Mouse (Mus musculus): ENCODE data around the gene Sf1. TPM values are rescaled to one million over a fixed set of nuclear protein-coding genes. Genes with fewer than 3 reads are reported as not detected.

The Sf1 gene
- total and polyA plus RNA-seq, 2 experiments from 2014 or later: 102 to 113 TPM

GRCm38 (mm10) chr19:6361291-6361690 lies 2.2 kb upstream of the Sf1 start:
- no peak overlapping the region for H3K4me3 ChIP-seq (ENCODE audit: low read depth, low read length)
- TF ChIP-seq CTCF (IDR thresholded peaks at IDR 0.05; ENCODE audit: low read depth): no peak
- H3K4me2 ChIP-seq (ENCODE audit: low read depth): no peak overlapping the region
- ATAC-seq (no peak), DNase-seq (no peak)
- no peak overlapping the region for H3K27ac ChIP-seq (ENCODE audit: low read depth, low read length)
- no peaks in the 10 kb centered on the region for H3K27me3 ChIP-seq (ENCODE audit: insufficient read depth, low read length)
- H3K9ac ChIP-seq: no peak overlapping the region
- H3K36me3 ChIP-seq (ENCODE audit: insufficient read depth): peaks cover 7% of the 10 kb centered on the region
- H3K4me1 ChIP-seq (ENCODE audit: insufficient read depth): peaks cover 4% of the 10 kb centered on the region
- no peaks in the 10 kb centered on the region for H3K9me3 ChIP-seq (ENCODE audit: low read length)
- 93% methylated on average over 3 of the region's 3 CpGs for WGBS

- H3K36me3 ChIP-seq (ENCODE audit: insufficient read depth): peaks cover 25% of the 10 kb centered on the region
- no peak for ATAC-seq
- H3K4me3 ChIP-seq (ENCODE audit: low read depth, low read length): peak overlapping the region; percentile 79
- no peak for DNase-seq
- under 1% methylated on average over 11 of the region's 11 CpGs for WGBS
- peak overlapping the region; percentile 31; the same call in 1 of the 2 replicates for H3K9ac ChIP-seq
- peak overlapping the region; percentile 51 for H3K27ac ChIP-seq (ENCODE audit: low read depth, low read length)
- no peaks in the 10 kb centered on the region for H3K9me3 ChIP-seq (ENCODE audit: low read length)
- peak overlapping the region; percentile 52 for H3K4me2 ChIP-seq (ENCODE audit: low read depth)
- no peaks in the 10 kb centered on the region for H3K27me3 ChIP-seq (ENCODE audit: insufficient read depth, low read length)
- no peak for TF ChIP-seq CTCF (IDR thresholded peaks at IDR 0.05; ENCODE audit: low read depth)
- H3K4me1 ChIP-seq (ENCODE audit: insufficient read depth): peaks cover 4% of the 10 kb centered on the region
These were observed 439 bp upstream of the Sf1 start for GRCm38 (mm10) chr19:6363091-6363410.

GRCm38 (mm10) chr19:6364317-6364725 lies 831 bp downstream of the Sf1 start:
- peaks cover 4% of the 10 kb centered on the region for H3K4me1 ChIP-seq (ENCODE audit: insufficient read depth)
- H3K27me3 ChIP-seq (ENCODE audit: insufficient read depth, low read length): no peaks in the 10 kb centered on the region
- H3K36me3 ChIP-seq (ENCODE audit: insufficient read depth): peaks cover 36% of the 10 kb centered on the region
- peak overlapping the region; percentile 99 for H3K27ac ChIP-seq (ENCODE audit: low read depth, low read length)
- H3K9ac ChIP-seq: peak overlapping the region; percentile 96
- TF ChIP-seq CTCF (IDR thresholded peaks at IDR 0.05; ENCODE audit: low read depth): no peak
- H3K4me3 ChIP-seq (ENCODE audit: low read depth, low read length): peak overlapping the region; percentile 79
- ATAC-seq: no peak
- H3K4me2 ChIP-seq (ENCODE audit: low read depth): peak overlapping the region; percentile 65
- DNase-seq: peak; percentile 97
- under 1% methylated on average over 54 of the region's 55 CpGs for WGBS
- H3K9me3 ChIP-seq (ENCODE audit: low read length): no peaks in the 10 kb centered on the region

- Histone ChIP-seq H3K4me3 (ENCODE audit: low read depth, low read length) (peak overlapping the region; percentile 79), H3K4me1 (ENCODE audit: insufficient read depth) (peaks cover 4% of the 10 kb centered on the region), H3K36me3 (ENCODE audit: insufficient read depth) (peaks cover 41% of the 10 kb centered on the region), H3K4me2 (ENCODE audit: low read depth) (peak overlapping the region; percentile 65), H3K27ac (ENCODE audit: low read depth, low read length) (no peak overlapping the region), H3K9me3 (ENCODE audit: low read length) (no peaks in the 10 kb centered on the region), H3K27me3 (ENCODE audit: insufficient read depth, low read length) (no peaks in the 10 kb centered on the region), H3K9ac (peak overlapping the region; percentile 96)
- ATAC-seq: no peak
- TF ChIP-seq CTCF (IDR thresholded peaks at IDR 0.05; ENCODE audit: low read depth): no peak
- 8% methylated on average over 2 of the region's 2 CpGs for WGBS
- no peak for DNase-seq
These were observed 1.4 kb downstream of the Sf1 start for GRCm38 (mm10) chr19:6364842-6365241.

- no peak for ATAC-seq
- Histone ChIP-seq H3K4me1 (ENCODE audit: insufficient read depth) (no peaks in the 10 kb centered on the region), H3K27ac (ENCODE audit: low read depth, low read length) (no peak overlapping the region), H3K4me3 (ENCODE audit: low read depth, low read length) (no peak overlapping the region), H3K27me3 (ENCODE audit: insufficient read depth, low read length) (no peaks in the 10 kb centered on the region), H3K4me2 (ENCODE audit: low read depth) (no peak overlapping the region), H3K9me3 (ENCODE audit: low read length) (no peaks in the 10 kb centered on the region), H3K9ac (no peak overlapping the region), H3K36me3 (ENCODE audit: insufficient read depth) (peaks cover 91% of the 10 kb centered on the region)
- no peak for TF ChIP-seq CTCF (IDR thresholded peaks at IDR 0.05; ENCODE audit: low read depth)
- WGBS: 89% methylated on average over 2 of the region's 2 CpGs
- DNase-seq: no peak
These were observed 6.7 kb downstream of the Sf1 start for GRCm38 (mm10) chr19:6370175-6370574.

- no peaks in the 10 kb centered on the region for H3K27me3 ChIP-seq (ENCODE audit: insufficient read depth, low read length)
- 94% methylated on average over 3 of the region's 3 CpGs for WGBS
These were observed 8.9 kb downstream of the Sf1 start for GRCm38 (mm10) chr19:6372433-6372832.

GRCm38 (mm10) chr19:6373539-6374400 lies 10.3 kb downstream of the Sf1 start:
- ATAC-seq (peak; percentile 54), DNase-seq (peak; percentile 81)
- H3K9me3 ChIP-seq (ENCODE audit: low read length): no peaks in the 10 kb centered on the region
- TF ChIP-seq CTCF (IDR thresholded peaks at IDR 0.05; ENCODE audit: low read depth): peak; percentile 80
- H3K9ac ChIP-seq: no peak overlapping the region
- H3K27ac ChIP-seq (ENCODE audit: low read depth, low read length): no peak overlapping the region; the same call in 1 of the 2 replicates
- no peak overlapping the region for H3K4me3 ChIP-seq (ENCODE audit: low read depth, low read length)
- no peaks in the 10 kb centered on the region for H3K4me1 ChIP-seq (ENCODE audit: insufficient read depth)
- H3K4me2 ChIP-seq (ENCODE audit: low read depth): no peak overlapping the region
- 63% methylated on average over 12 of the region's 12 CpGs for WGBS
- peaks cover 85% of the 10 kb centered on the region for H3K36me3 ChIP-seq (ENCODE audit: insufficient read depth)
- H3K27me3 ChIP-seq (ENCODE audit: insufficient read depth, low read length): no peaks in the 10 kb centered on the region

More at GRCm38 (mm10) chr19:6372433-6372832, 8.9 kb downstream of the Sf1 start:
- no peaks in the 10 kb centered on the region for H3K9me3 ChIP-seq (ENCODE audit: low read length)
- no peak overlapping the region for H3K4me2 ChIP-seq (ENCODE audit: low read depth)
- no peak overlapping the region for H3K27ac ChIP-seq (ENCODE audit: low read depth, low read length)
- TF ChIP-seq CTCF (IDR thresholded peaks at IDR 0.05; ENCODE audit: low read depth): no peak
- no peak overlapping the region for H3K9ac ChIP-seq
- H3K4me1 ChIP-seq (ENCODE audit: insufficient read depth): no peaks in the 10 kb centered on the region
- ATAC-seq: no peak
- no peak for DNase-seq
- no peak overlapping the region for H3K4me3 ChIP-seq (ENCODE audit: low read depth, low read length)
- peaks cover 95% of the 10 kb centered on the region for H3K36me3 ChIP-seq (ENCODE audit: insufficient read depth)
